Mouse (Mus musculus): ENCODE measurements around the gene Gm20671.

GRCm38 (mm10) chr5:32849178-32849577 lies 22.3 kb upstream of the Gm20671 start:
- TF ChIP-seq CTCF (IDR thresholded peaks at IDR 0.05; ENCODE audit: borderline replicate concordance, insufficient read depth, low read length) (no peak), POLR2A (IDR thresholded peaks at IDR 0.05; ENCODE audit: low read depth, low read length) (no peak)
